In the genomic region with DNA sequence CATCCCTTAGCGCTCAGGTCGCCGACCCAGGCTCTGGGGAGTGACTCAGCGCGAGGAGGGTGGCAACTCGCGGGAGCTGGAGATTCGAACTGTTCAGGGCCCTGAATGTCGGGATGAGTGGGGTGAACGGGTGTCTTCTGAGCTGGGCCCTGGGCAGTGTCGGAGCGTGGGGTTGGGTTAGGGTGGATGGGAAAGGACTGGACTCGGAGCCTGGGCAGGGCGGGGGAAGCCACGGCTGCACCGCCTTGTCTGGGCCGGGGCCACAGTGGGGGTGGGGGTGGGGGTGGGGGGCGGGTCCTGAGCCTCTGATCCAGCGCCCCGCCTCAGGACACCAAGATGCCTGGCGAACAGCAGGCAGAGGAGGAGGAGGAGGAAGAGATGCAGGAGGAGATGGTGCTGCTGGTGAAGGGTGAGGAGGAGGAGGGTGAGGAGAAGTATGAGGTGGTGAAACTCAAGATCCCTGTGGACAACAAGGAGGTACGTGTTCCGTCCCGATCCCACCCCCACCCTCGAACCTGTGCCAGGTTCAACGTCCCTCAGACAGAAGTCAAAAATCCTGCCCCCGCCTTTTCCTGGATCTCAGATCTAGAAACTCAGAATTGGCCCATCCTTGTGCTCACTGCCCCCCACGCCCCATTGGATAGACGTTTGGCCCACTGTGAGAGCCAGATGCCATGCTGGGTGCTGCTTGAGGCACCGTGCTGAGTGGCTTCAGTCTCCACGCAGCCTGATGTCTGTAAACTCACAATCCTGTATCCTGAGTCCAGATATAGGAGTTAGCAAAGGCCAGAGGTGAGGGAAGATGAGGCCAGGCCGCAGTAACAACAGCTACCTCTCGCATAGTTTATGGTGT, we compare ENCODE assay signal across 8 mouse cellular contexts. TPM values are rescaled to one million over a fixed set of nuclear protein-coding genes. Genes with fewer than 3 reads are reported as not detected.
A peak's percentile ranks its signal among the peaks of the same experiment; 100 is the strongest.
DNase-seq lines count a peak whose midpoint lies in the region; ATAC-seq and TF ChIP-seq lines count a peak whose summit lies in the region.

No protein-coding gene starts in this region.

- intact Hi-C loops in heart, postnatal 10 days (cut with DNase I), result no loop called here

- TF ChIP-seq CTCF in heart, postnatal 0 days (IDR thresholded peaks at IDR 0.05; ENCODE audit: low read depth), result no peak

- ATAC-seq in heart, postnatal 0 days (ENCODE audit: insufficient read depth, low read depth), result peak; percentile 73
- ATAC-seq in forebrain, embryonic 13.5 days, result peak; percentile 67
- ATAC-seq in neural tube, embryonic 15.5 days (ENCODE audit: low FRiP score), result peak; percentile 57
- no peak for ATAC-seq in erythroid progenitor cell, adult 5-6 weeks (replicated peaks; ENCODE audit: low FRiP score, poor library complexity, severe bottlenecking)

- DNase-seq in heart, postnatal 0 days (ENCODE audit: low spot score), result peak; percentile 22
- DNase-seq in heart, postnatal 10 days, result no peak
- DNase-seq in NIH3T3 (ENCODE audit: low read depth) (peak; percentile 66), liver (peak; percentile 64)
- no peak for DNase-seq in spleen, adult 12 weeks (ENCODE audit: low spot score)

- peak overlapping the region; percentile 87 for H3K4me2 ChIP-seq in heart, postnatal 0 days (ENCODE audit: low read depth, low read length)
- peak overlapping the region; percentile 75 for H3K4me2 ChIP-seq in forebrain, embryonic 13.5 days
- peak overlapping the region; percentile 85 for H3K4me2 ChIP-seq in neural tube, embryonic 15.5 days

- peaks cover 14% of the 10 kb centered on the region; the same call in 1 of the 2 replicates for H3K4me1 ChIP-seq in heart, postnatal 0 days (ENCODE audit: control insufficient read depth, insufficient read depth)
- H3K4me1 ChIP-seq in forebrain, embryonic 13.5 days, result peaks cover 26% of the 10 kb centered on the region
- peaks cover 34% of the 10 kb centered on the region for H3K4me1 ChIP-seq in neural tube, embryonic 15.5 days

- 12% methylated on average over 31 of the region's 33 CpGs for WGBS in heart, postnatal 0 days
- 14% methylated on average over 23 of the region's 33 CpGs for WGBS in forebrain, embryonic 13.5 days
- 10% methylated on average over 32 of the region's 33 CpGs for WGBS in neural tube, embryonic 15.5 days

- TF ChIP-seq EP300 in heart, postnatal 0 days (IDR thresholded peaks at IDR 0.05; ENCODE audit: low read depth), result no peak

- H3K9ac ChIP-seq in heart, postnatal 0 days (replicated peaks; ENCODE audit: low read depth, low read length), result peak overlapping the region; percentile 81
- H3K9ac ChIP-seq in forebrain, embryonic 13.5 days, result peak overlapping the region; percentile 90
- H3K9ac ChIP-seq in neural tube, embryonic 15.5 days (replicated peaks), result peak overlapping the region; percentile 98

- no peaks in the 10 kb centered on the region for H3K27me3 ChIP-seq in heart, postnatal 0 days (ENCODE audit: control insufficient read depth, insufficient read depth, low read length)
- no peaks in the 10 kb centered on the region for H3K27me3 ChIP-seq in forebrain, embryonic 13.5 days
- H3K27me3 ChIP-seq in neural tube, embryonic 15.5 days (replicated peaks), result no peaks in the 10 kb centered on the region

- peaks cover 28% of the 10 kb centered on the region; the same call in 1 of the 2 replicates for H3K36me3 ChIP-seq in heart, postnatal 0 days (replicated peaks; ENCODE audit: control insufficient read depth, insufficient read depth, low read length)
- peaks cover 38% of the 10 kb centered on the region for H3K36me3 ChIP-seq in forebrain, embryonic 13.5 days (ENCODE audit: poor library complexity, severe bottlenecking)
- peaks cover 17% of the 10 kb centered on the region for H3K36me3 ChIP-seq in neural tube, embryonic 15.5 days

- H3K4me3 ChIP-seq in heart, postnatal 0 days (ENCODE audit: low read depth, low read length), result peak overlapping the region; percentile 66
- peak overlapping the region; percentile 85 for H3K4me3 ChIP-seq in forebrain, embryonic 13.5 days
- peak overlapping the region; percentile 89 for H3K4me3 ChIP-seq in neural tube, embryonic 15.5 days (replicated peaks)

- no peaks in the 10 kb centered on the region for H3K9me3 ChIP-seq in heart, postnatal 0 days (replicated peaks; ENCODE audit: control insufficient read depth, low read length)
- H3K9me3 ChIP-seq in forebrain, embryonic 13.5 days (replicated peaks), result no peaks in the 10 kb centered on the region
- no peaks in the 10 kb centered on the region for H3K9me3 ChIP-seq in neural tube, embryonic 15.5 days (replicated peaks)

- H3K27ac ChIP-seq in heart, postnatal 0 days (ENCODE audit: low read depth), result peak overlapping the region; percentile 93
- H3K27ac ChIP-seq in forebrain, embryonic 13.5 days, result peak overlapping the region; percentile 87
- peak overlapping the region; percentile 91 for H3K27ac ChIP-seq in neural tube, embryonic 15.5 days (replicated peaks)

RNA-seq across cellular contexts. Expression of a gene that starts 0.8 kb away (rescaled TPM):
- total RNA-seq in heart, postnatal 0 days (2014; rRNA removed; ENCODE audit: low replicate concordance), result 38.5 and 43.6 TPM in 2 replicates
- 23.3 and 26.4 TPM in 2 replicates for polyA plus RNA-seq in heart, postnatal 0 days (2015; fragmentation: Nextera tagmentation; extraction: Ambion mirVana)
- total RNA-seq in heart, postnatal 10 days (2021), result 10 to 100 TPM; 14.3 to 15.9 TPM
- 53.9 and 54.2 TPM in 2 replicates for polyA plus RNA-seq in forebrain, embryonic 13.5 days (2015; fragmentation: Nextera tagmentation; extraction: Ambion mirVana)
- polyA plus RNA-seq in neural tube, embryonic 15.5 days (2015; fragmentation: Nextera tagmentation; extraction: Ambion mirVana), result 72.3 and 83.5 TPM in 2 replicates
- 4.0 TPM in 1 of 2 replicates, not detected in the other for total RNA-seq in erythroid progenitor cell, adult 5-6 weeks (2015; ENCODE audit: low replicate concordance)
- 0.26 TPM in 1 of 2 replicates, not detected in the other for total RNA-seq in erythroid progenitor cell, adult 5-6 weeks (2017; ENCODE audit: low replicate concordance)

RNA-seq across cellular contexts. Expression of a gene that starts 12.0 kb away (rescaled TPM):
- total RNA-seq in heart, postnatal 0 days (2014; rRNA removed; ENCODE audit: low replicate concordance), result 2.3 and 8.6 TPM in 2 replicates
- polyA plus RNA-seq in heart, postnatal 0 days (2015; fragmentation: Nextera tagmentation; extraction: Ambion mirVana), result 18.7 and 19.4 TPM in 2 replicates
- total RNA-seq in heart, postnatal 10 days (2021), result 10 to 100 TPM; 11.5 to 15.5 TPM
- 31.8 and 33.4 TPM in 2 replicates for polyA plus RNA-seq in forebrain, embryonic 13.5 days (2015; fragmentation: Nextera tagmentation; extraction: Ambion mirVana)
- polyA plus RNA-seq in neural tube, embryonic 15.5 days (2015; fragmentation: Nextera tagmentation; extraction: Ambion mirVana), result 15.8 and 40.6 TPM in 2 replicates
- total RNA-seq in erythroid progenitor cell, adult 5-6 weeks (2015; ENCODE audit: low replicate concordance), result 36.0 and 65.2 TPM in 2 replicates
- 24.0 and 44.4 TPM in 2 replicates for total RNA-seq in erythroid progenitor cell, adult 5-6 weeks (2017; ENCODE audit: low replicate concordance)

RNA-seq across cellular contexts. Expression of a gene that starts 12.0 kb away (rescaled TPM):
- total RNA-seq in heart, postnatal 0 days (2014; rRNA removed; ENCODE audit: low replicate concordance), result 11.8 and 18.5 TPM in 2 replicates
- polyA plus RNA-seq in heart, postnatal 0 days (2015; fragmentation: Nextera tagmentation; extraction: Ambion mirVana), result 10.9 and 11.2 TPM in 2 replicates
- 1 to 10 TPM; 6.8 to 8.8 TPM for total RNA-seq in heart, postnatal 10 days (2021)
- 68.9 and 73.1 TPM in 2 replicates for polyA plus RNA-seq in forebrain, embryonic 13.5 days (2015; fragmentation: Nextera tagmentation; extraction: Ambion mirVana)
- 47.5 and 48.8 TPM in 2 replicates for polyA plus RNA-seq in neural tube, embryonic 15.5 days (2015; fragmentation: Nextera tagmentation; extraction: Ambion mirVana)
- total RNA-seq in erythroid progenitor cell, adult 5-6 weeks (2015; ENCODE audit: low replicate concordance), result 2.5 and 2.9 TPM in 2 replicates
- total RNA-seq in erythroid progenitor cell, adult 5-6 weeks (2017; ENCODE audit: low replicate concordance), result 0.77 and 10.0 TPM in 2 replicates

RNA-seq across cellular contexts. Expression of a gene that starts 15.6 kb away (rescaled TPM):
- total RNA-seq in heart, postnatal 0 days (2014; rRNA removed; ENCODE audit: low replicate concordance), result 152 and 165 TPM in 2 replicates
- polyA plus RNA-seq in heart, postnatal 0 days (2015; fragmentation: Nextera tagmentation; extraction: Ambion mirVana), result 94.2 and 97.1 TPM in 2 replicates
- 10 to 100 TPM; 45.2 to 48.5 TPM for total RNA-seq in heart, postnatal 10 days (2021)
- 224 and 229 TPM in 2 replicates for polyA plus RNA-seq in forebrain, embryonic 13.5 days (2015; fragmentation: Nextera tagmentation; extraction: Ambion mirVana)
- polyA plus RNA-seq in neural tube, embryonic 15.5 days (2015; fragmentation: Nextera tagmentation; extraction: Ambion mirVana), result 128 and 136 TPM in 2 replicates
- 12.2 and 21.6 TPM in 2 replicates for total RNA-seq in erythroid progenitor cell, adult 5-6 weeks (2015; ENCODE audit: low replicate concordance)
- total RNA-seq in erythroid progenitor cell, adult 5-6 weeks (2017; ENCODE audit: low replicate concordance), result 6.2 and 11.1 TPM in 2 replicates

RNA-seq across cellular contexts. Expression of a gene that starts 29.0 kb away (rescaled TPM):
- 76.5 and 78.0 TPM in 2 replicates for total RNA-seq in heart, postnatal 0 days (2014; rRNA removed; ENCODE audit: low replicate concordance)
- 51.8 and 55.7 TPM in 2 replicates for polyA plus RNA-seq in heart, postnatal 0 days (2015; fragmentation: Nextera tagmentation; extraction: Ambion mirVana)
- 10 to 100 TPM; 39.4 to 49.4 TPM for total RNA-seq in heart, postnatal 10 days (2021)
- polyA plus RNA-seq in forebrain, embryonic 13.5 days (2015; fragmentation: Nextera tagmentation; extraction: Ambion mirVana), result 51.1 and 53.2 TPM in 2 replicates
- 67.5 and 73.1 TPM in 2 replicates for polyA plus RNA-seq in neural tube, embryonic 15.5 days (2015; fragmentation: Nextera tagmentation; extraction: Ambion mirVana)
- total RNA-seq in erythroid progenitor cell, adult 5-6 weeks (2015; ENCODE audit: low replicate concordance), result 16.8 and 18.0 TPM in 2 replicates
- total RNA-seq in erythroid progenitor cell, adult 5-6 weeks (2017; ENCODE audit: low replicate concordance), result 25.8 and 29.0 TPM in 2 replicates

Comparison
In these comparisons a context has a peak if more than half of its experiments do, and no peak if none do; other contexts are left out.
1. DNase-seq: peak in heart, postnatal 0 days (single experiment), NIH3T3 (single experiment) and liver (single experiment); none in heart, postnatal 10 days (0 of 2) and spleen, adult 12 weeks (single experiment).
2. Peak in every context shown above with its lines, with median percentiles within 50 percentile points of each other: H3K27ac ChIP-seq, H3K4me2 ChIP-seq, H3K4me3 ChIP-seq and H3K9ac ChIP-seq.